Mouse (Mus musculus) CH12.LX (cell line): Measurements from ENCODE around the gene Gjd2.

ENCODE experiments used
- CTCF ChIP-seq, 2 experiments: IDR thresholded peaks in 1 of 2; conservative IDR thresholded peaks in 1 of 2; 2 replicates each; pipeline ENCODE4 v1.5.1; 2011 to 2012; ENCODE audit warnings: low read depth in 2 of 2, low read length in 2 of 2, improper control_type of control experiment in 1 of 2, inconsistent platforms in 1 of 2, mild to moderate bottlenecking in 1 of 2, moderate library complexity in 1 of 2
- E2F4 ChIP-seq: IDR thresholded peaks from 2 replicates; pipeline ENCODE4 v1.6.1; 2011; ENCODE audit warnings: low read depth, low read length, improper control_type of control experiment; ENCODE audit not compliant: insufficient replicate concordance
- MEF2A ChIP-seq: IDR thresholded peaks from 2 replicates; pipeline ENCODE4 v1.6.1; 2014; ENCODE audit warnings: low read depth, mild to moderate bottlenecking, inconsistent platforms, low read length, improper control_type of control experiment, borderline replicate concordance
- SIN3A ChIP-seq: IDR thresholded peaks from 2 replicates; pipeline ENCODE4 v1.6.1; 2012; ENCODE audit warnings: low read length, improper control_type of control experiment, inconsistent platforms
- SMC3 ChIP-seq: IDR thresholded peaks from 2 replicates; pipeline ENCODE4 v1.6.1; 2011; ENCODE audit warnings: low read depth, low read length, improper control_type of control experiment

GRCm38 (mm10) chr2:113984890-113985289 is 28.5 kb downstream of the Gjd2 start:
- TF ChIP-seq CTCF (conservative IDR thresholded peaks at IDR 0.05 in 1 of 2, IDR thresholded peaks at IDR 0.05 in 1 of 2; ENCODE audit: low read depth in 2 of 2, low read length in 2 of 2) (no peak), SIN3A (no peak), MEF2A (no peak), E2F4 (no peak), SMC3 (no peak)
